Mouse (Mus musculus) CD4-positive, CD25-positive, alpha-beta regulatory T cell, adult 4 months (primary cell): ENCODE results near the gene Dock4. TPM values are rescaled to one million over a fixed set of nuclear protein-coding genes. Genes with fewer than 3 reads are reported as not detected.

Source experiments
- ATAC-seq: one replicate; pipeline ENCODE4 v1.8.0; 2017
- polyA plus RNA-seq, 2 experiments: library from polyadenylated mRNA; unstranded; fragments of 100-300 nt; shearing (Covaris generic); gene quantifications; one replicate each; pipeline ENCODE4 v1.2.1; 2017

Dock4 gene
- polyA plus RNA-seq, 2 experiments from 2014 or later: 0.90 to 1.7 TPM

- ATAC-seq: no peak
Measured at GRCm38 (mm10) chr12:40462693-40463235, 17.0 kb downstream of the Dock4 start.

- ATAC-seq: no peak
Measured at GRCm38 (mm10) chr12:40463828-40464227, 18.1 kb downstream of the Dock4 start.

DNA sequence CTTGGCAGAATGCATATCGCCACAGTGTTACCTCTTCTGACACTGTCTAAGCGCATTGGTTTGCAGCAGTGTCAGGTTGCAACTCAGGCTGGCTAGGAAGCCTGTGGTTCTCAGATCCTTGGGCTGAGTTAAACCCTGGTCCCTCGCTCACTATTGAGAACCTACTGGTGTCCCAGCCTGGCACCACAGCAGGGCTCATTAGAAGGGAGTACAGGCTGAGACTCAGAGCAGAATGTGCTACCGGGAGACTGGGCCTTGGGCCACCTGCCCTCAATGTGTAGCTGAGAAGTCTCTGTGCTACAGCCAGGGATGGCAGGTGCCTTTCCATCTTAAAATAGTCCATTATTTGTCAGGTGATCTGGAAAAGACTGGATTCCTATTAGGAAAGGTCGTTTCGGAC, 18.5 kb downstream of the Dock4 start:
- ATAC-seq: no peak

DNA sequence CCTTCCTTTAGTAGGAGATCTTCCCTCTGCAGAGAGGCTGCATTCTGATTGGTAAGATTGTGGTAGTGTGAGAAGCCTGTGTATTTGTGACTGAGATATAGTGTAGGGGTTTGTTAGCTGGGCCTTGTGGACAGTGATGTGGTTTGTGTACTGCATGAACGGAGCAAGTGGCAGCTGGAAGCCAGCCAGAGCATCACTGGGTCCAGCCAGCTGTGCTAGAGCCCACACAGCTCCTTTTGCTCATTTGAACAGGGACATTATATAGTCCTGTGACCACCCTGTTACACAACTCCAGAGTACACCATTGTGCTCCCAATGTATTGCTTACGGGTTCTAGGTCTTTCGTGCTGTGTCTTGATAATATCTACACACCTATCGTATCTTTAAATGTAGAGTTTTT, 22.5 kb downstream of the Dock4 start:
- no peak for ATAC-seq

GRCm38 (mm10) chr12:40469009-40469408, 23.3 kb downstream of the Dock4 start:
- no peak for ATAC-seq

DNA sequence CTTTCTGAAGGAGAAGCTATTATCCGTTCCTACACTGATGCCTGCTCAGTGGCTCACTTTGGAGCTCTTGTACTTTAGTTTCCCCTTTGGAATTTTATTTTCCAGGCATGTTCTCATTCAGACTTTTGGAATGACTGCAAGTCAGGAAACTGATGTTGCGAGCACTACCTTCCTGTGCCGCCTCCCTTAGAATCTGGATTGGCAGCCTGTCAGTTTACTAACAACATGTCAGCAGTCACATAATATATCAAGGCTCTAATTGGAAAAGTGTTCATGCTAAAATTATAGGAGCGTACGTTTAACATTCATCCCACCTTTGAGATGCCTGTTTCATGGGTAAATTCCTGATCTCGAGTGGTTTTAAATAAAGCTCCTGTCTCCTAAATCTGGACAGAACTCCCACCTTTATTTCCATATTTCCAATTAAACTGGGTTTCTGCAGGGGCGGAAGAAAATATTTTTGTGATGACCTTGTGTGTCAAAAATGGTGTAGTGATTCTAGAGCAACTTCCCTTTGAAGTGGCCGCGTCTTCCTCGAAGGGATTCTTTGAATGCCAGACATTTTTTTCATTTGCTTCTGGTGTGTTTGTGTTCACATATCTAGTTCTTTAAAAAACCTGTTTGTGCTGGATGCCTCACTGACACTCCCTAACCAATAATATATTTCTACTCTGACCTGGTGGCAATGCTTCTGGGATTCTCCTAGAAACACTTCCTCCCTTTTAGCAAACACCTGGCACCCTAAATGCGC, 26.1 kb downstream of the Dock4 start:
- ATAC-seq: no peak

- no peak for ATAC-seq
Measured at GRCm38 (mm10) chr12:40473709-40474108, 28.0 kb downstream of the Dock4 start.

DNA sequence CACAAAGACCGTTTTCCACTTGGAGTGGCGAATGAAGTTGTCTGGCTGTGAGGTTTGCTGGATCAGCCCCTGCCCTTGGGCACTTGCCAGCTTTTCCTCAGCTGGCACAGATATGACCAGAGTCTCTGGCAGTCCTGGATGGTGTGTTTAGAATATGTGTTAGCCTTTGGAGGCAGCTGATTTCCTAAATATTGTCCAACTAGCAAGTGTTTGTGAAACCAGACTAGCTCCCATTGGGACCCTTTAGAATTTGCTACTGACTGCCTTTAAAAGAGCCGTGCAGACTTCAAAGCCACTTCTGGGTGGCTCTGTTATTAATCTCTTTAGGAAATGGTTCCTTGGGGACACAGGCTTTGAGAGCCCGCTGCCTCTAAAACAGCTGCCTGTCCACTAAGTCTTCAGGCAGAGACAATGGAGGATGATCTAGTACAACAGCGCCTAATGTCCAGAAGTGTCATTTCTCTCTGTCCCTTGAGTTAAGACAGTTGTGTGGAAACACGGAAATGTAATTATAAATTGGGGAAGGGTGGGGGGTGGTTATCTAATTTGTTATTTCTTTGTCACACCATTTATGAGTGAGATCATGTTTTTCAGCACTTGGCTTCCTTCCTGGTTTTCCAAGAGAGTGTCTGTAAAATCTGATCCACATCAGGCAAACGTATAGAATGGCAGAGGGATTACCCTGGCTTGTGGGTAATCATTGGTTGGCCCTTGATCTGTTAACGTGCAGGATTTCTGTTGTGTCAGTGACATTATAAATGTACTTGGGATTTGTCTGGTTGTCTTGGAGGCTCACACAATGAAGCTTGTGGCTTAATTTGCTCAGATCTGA, 32.1 kb downstream of the Dock4 start:
- ATAC-seq: no peak

- no peak for ATAC-seq
Measured at GRCm38 (mm10) chr12:40484224-40484623, 38.5 kb downstream of the Dock4 start.

GRCm38 (mm10) chr12:40485210-40485609, 39.5 kb downstream of the Dock4 start:
- no peak for ATAC-seq

- no peak for ATAC-seq
Measured at GRCm38 (mm10) chr12:40486047-40486837, 40.5 kb downstream of the Dock4 start.

GRCm38 (mm10) chr12:40496387-40496786, 50.6 kb downstream of the Dock4 start:
- ATAC-seq: no peak

GRCm38 (mm10) chr12:40497806-40498205, 52.1 kb downstream of the Dock4 start:
- ATAC-seq: no peak

GRCm38 (mm10) chr12:40498250-40498671, 52.5 kb downstream of the Dock4 start:
- no peak for ATAC-seq

GRCm38 (mm10) chr12:40498928-40499626, 53.3 kb downstream of the Dock4 start:
- ATAC-seq: no peak

- no peak for ATAC-seq
Measured at GRCm38 (mm10) chr12:40499627-40500329, 54.0 kb downstream of the Dock4 start.

DNA sequence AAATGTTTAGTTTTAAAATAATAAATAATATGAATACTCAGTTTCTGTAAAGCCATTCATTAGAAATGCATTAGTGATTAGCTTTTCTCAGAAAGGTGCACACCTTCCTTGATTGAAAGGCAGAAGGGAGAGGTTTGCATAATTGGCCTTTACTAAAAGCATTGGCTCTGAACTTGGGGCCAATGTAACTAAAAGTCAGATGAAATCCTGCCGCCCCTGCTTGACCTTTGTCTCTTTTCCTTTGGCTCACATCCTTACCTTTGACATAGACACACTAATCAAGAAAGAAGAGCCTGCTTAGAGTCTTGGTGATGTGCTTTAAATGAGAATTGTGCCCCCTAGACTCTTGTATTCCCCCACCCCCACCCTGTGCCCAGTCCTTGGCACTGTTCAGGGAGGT, 55.4 kb downstream of the Dock4 start:
- no peak for ATAC-seq

DNA sequence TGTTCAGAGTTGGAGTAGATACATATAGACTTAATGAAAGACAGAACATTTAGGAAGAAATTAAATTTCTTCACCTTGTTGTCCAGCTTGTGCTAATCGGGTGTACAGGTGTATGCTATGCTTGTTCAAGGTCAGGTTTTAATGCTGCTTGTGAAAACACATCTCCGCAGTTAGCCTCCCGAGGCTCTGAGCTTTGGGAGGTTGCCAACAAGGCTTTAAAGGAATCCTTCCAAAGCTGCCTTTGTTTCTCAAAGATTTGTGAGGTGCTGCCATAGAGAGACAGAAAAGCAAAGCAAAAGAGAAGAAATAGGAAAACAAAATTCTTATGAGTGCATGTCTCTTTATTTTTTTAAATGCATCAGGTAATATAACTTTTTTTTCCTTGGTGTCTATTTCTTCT, 57.8 kb downstream of the Dock4 start:
- ATAC-seq: no peak

DNA sequence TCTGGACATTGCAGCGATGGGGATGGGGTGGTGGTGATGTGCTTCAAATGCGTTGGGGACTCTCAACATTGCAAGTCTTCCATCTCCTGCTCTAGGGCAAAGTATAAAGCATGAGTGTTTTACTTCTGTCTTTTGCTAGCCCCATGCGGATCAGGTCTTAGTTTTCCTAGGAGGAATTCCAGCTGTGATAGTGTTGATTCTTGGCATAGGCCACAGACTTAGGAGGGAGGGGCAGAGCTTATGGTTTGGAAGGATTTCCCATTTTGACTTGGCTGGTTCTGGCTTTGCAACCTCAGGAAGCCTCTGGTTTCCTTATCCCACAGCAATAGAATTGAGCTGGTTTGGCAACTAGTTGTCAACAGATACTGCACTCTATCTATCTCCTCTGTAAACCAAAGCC, 58.9 kb downstream of the Dock4 start:
- no peak for ATAC-seq

DNA sequence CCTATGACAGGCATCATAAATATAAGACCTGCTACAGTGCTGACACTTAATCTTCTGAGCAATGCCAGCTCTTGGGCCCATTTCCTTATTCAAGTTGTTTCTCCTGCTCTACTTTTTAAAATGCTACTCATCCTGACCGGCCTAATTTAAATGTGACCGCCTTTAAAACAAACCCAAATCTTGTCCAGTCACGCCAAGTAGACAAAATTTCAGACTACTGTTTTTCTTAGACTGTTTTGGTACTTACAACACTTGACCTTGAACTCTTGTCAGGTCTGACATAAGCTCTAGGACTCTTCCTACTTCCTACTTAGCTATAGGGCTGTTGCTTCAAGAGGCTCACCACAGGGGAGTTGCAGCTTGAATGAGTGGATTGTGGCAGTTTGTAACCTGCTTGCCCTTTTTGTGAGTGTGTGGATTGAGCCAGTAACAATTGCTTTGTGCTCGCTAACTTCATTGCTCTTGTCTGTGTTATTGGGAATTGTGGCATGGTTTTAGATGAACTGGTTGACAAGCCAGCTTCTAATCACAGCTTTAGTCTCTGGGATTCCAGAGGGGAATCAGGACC, 62.2 kb downstream of the Dock4 start:
- ATAC-seq: no peak

GRCm38 (mm10) chr12:40508416-40508815, 62.7 kb downstream of the Dock4 start:
- no peak for ATAC-seq
